Mouse (Mus musculus) C2C12 (cell line): Measurements from ENCODE around the gene Gnb4. TPM values are rescaled to one million over a fixed set of nuclear protein-coding genes. Genes with fewer than 3 reads are reported as not detected.

Source experiments
- H3K27me3 ChIP-seq: one replicate; pipeline ENCODE4 v1.6.1; 2011; ENCODE audit not compliant: control insufficient read depth, insufficient read depth, insufficient read length
- H3K36me3 ChIP-seq: one replicate; pipeline ENCODE4 v1.6.1; 2011; ENCODE audit not compliant: control insufficient read depth, insufficient read depth
- H3K4me3 ChIP-seq: one replicate; pipeline ENCODE4 v1.5.1; 2011; ENCODE audit warnings: mild to moderate bottlenecking, control low read depth; ENCODE audit not compliant: poor library complexity, insufficient read depth, severe bottlenecking
- H3K79me2 ChIP-seq: one replicate; pipeline ENCODE4 v1.6.1; 2011; ENCODE audit not compliant: control insufficient read depth, insufficient read depth
- H3K79me3 ChIP-seq: one replicate; pipeline ENCODE4 v1.6.1; 2011; ENCODE audit warnings: low read depth, control low read depth
- H3ac ChIP-seq: one replicate; pipeline ENCODE3; 2011; ENCODE audit warnings: low read depth; ENCODE audit not compliant: control insufficient read depth, insufficient read length
- CEBPB ChIP-seq: IDR thresholded peaks from one replicate; pipeline ENCODE4 v1.6.1; 2011; ENCODE audit warnings: low read depth, mild to moderate bottlenecking, control low read depth, moderate library complexity
- CTCF ChIP-seq: IDR thresholded peaks from one replicate; pipeline ENCODE4 v1.5.1; 2011; ENCODE audit not compliant: control insufficient read depth, insufficient read depth, insufficient read length
- FOSL1 ChIP-seq: IDR thresholded peaks from one replicate; pipeline ENCODE4 v1.8.0; 2011; ENCODE audit warnings: mild to moderate bottlenecking, low read length; ENCODE audit not compliant: poor library complexity, insufficient read depth, severe bottlenecking
- MAX ChIP-seq: IDR thresholded peaks from one replicate; pipeline ENCODE4 v1.6.1; 2011; ENCODE audit warnings: mild to moderate bottlenecking, control low read depth
- MYOD1 ChIP-seq: IDR thresholded peaks from one replicate; pipeline ENCODE4 v1.6.1; 2011; ENCODE audit warnings: low read depth; ENCODE audit not compliant: control insufficient read depth, insufficient read length
- MYOG ChIP-seq: IDR thresholded peaks from one replicate; pipeline ENCODE4 v1.6.1; 2011; ENCODE audit not compliant: control insufficient read depth, insufficient read length; ENCODE audit errors: extremely low read depth
- USF1 ChIP-seq: IDR thresholded peaks from one replicate; pipeline ENCODE4 v1.6.1; 2011; ENCODE audit warnings: low read depth, mild to moderate bottlenecking, control low read depth, moderate library complexity
- long read RNA-seq, 2 experiments: library from polyadenylated mRNA; unstranded; transcript quantifications; one replicate each; pipeline ENCODE4 v2.0.0; 2019 to 2020
- polyA plus RNA-seq: library from polyadenylated mRNA; unstranded; fragments of >200 nt; fragmentation: generic; extraction: Trizol; gene quantifications from one replicate; pipeline ENCODE4 v1.2.1, GENCODE M21; 2012; ENCODE audit warnings: missing spikeins

Gnb4 gene
- polyA plus RNA-seq = 59.0 TPM
- long read RNA-seq, experiment 1, full-length matches to known transcripts = 40 of 47 reads
- long read RNA-seq, experiment 1, partial matches to known transcripts = 2 of 47 reads
- long read RNA-seq, experiment 1, other reads (novel, unspliced or antisense) = 5 of 47 reads
- long read RNA-seq, experiment 2, full-length matches to known transcripts = 347 of 381 reads
- long read RNA-seq, experiment 2, partial matches to known transcripts = 6 of 381 reads
- long read RNA-seq, experiment 2, other reads (novel, unspliced or antisense) = 28 of 381 reads

- H3K79me2 ChIP-seq = peaks cover 43% of the 10 kb centered on the region
- H3K36me3 ChIP-seq = peaks cover 10% of the 10 kb centered on the region
- H3ac ChIP-seq = peak within 1 kb of the TSS; percentile 78
- TF ChIP-seq MYOD1 = no peak
- no peak for TF ChIP-seq FOSL1
- TF ChIP-seq CTCF = no peak
- no peak for TF ChIP-seq CEBPB
- no peak for TF ChIP-seq MYOG
- no peak for TF ChIP-seq USF1
- no peak for TF ChIP-seq MAX
- H3K4me3 ChIP-seq = peak within 1 kb of the TSS; percentile 44
- no peaks in the 10 kb centered on the region for H3K27me3 ChIP-seq
- peaks cover 30% of the 10 kb centered on the region for H3K79me3 ChIP-seq
Observed at GRCm38 (mm10) chr3:32616331-32617052, at the start of gene Gnb4. Gnb4 (minus strand) TSS chr3:32616585.

DNA sequence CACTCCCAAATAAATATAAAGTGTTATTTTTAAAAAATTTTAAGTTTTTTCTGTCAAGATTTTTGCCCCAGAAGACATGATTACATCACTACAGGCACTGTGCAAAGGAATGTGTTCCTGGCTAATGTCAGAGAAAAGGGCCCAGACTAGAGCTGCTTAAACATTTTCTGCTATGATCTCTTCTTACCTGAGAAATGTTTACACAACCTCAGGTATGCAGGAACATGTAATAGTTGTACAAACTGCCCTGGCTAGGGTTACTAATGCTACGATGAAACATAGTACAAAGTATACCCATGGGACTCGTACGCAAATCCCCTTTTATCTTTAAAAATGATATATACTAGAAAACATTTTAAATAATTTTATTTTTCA, 45.2 kb upstream of the Gnb4 start:
- no peaks in the 10 kb centered on the region for H3K79me2 ChIP-seq
- no peak overlapping the region for H3ac ChIP-seq
- no peak overlapping the region for H3K4me3 ChIP-seq
- H3K27me3 ChIP-seq = no peaks in the 10 kb centered on the region
- H3K36me3 ChIP-seq = no peaks in the 10 kb centered on the region
- H3K79me3 ChIP-seq = no peaks in the 10 kb centered on the region
- TF ChIP-seq MYOG (no peak), FOSL1 (no peak), CEBPB (no peak), CTCF (no peak), USF1 (no peak), MYOD1 (no peak), MAX (no peak)

- Histone ChIP-seq H3ac (no peak overlapping the region), H3K4me3 (no peak overlapping the region), H3K79me2 (no peaks in the 10 kb centered on the region), H3K36me3 (no peaks in the 10 kb centered on the region), H3K27me3 (no peaks in the 10 kb centered on the region), H3K79me3 (no peaks in the 10 kb centered on the region)
- TF ChIP-seq USF1 = no peak
- no peak for TF ChIP-seq CTCF
- TF ChIP-seq CEBPB = no peak
- no peak for TF ChIP-seq MYOG
- TF ChIP-seq MYOD1 = no peak
- TF ChIP-seq MAX = no peak
- TF ChIP-seq FOSL1 = no peak
Observed at GRCm38 (mm10) chr3:32660831-32661555, 44.6 kb upstream of the Gnb4 start.

GRCm38 (mm10) chr3:32660276-32660675, 43.9 kb upstream of the Gnb4 start:
- Histone ChIP-seq H3ac (no peak overlapping the region), H3K36me3 (no peaks in the 10 kb centered on the region), H3K79me3 (no peaks in the 10 kb centered on the region), H3K4me3 (no peak overlapping the region), H3K79me2 (no peaks in the 10 kb centered on the region), H3K27me3 (no peaks in the 10 kb centered on the region)
- TF ChIP-seq MYOG (no peak), MAX (no peak), CEBPB (no peak), USF1 (no peak), CTCF (no peak), FOSL1 (no peak)

DNA sequence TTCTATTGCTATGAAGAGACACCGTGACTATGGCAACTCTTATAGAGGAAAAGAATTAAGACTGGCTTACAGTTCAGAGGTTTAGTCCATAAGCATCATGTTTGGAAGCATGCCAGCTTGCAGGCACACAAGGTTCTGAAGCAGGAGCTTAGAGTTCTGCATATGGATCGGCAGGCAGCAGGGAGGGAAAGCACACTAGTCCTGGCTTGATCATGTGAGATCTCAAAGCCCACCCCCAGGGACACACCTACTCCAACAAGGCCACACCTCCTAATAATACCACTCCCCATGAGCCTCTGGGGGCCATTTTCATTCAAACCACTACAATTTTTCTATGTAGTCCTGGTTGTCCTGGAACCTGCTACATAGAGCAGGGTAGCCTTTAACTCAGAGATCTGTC, 43.1 kb upstream of the Gnb4 start:
- no peaks in the 10 kb centered on the region for H3K27me3 ChIP-seq
- no peaks in the 10 kb centered on the region for H3K79me3 ChIP-seq
- TF ChIP-seq FOSL1 (no peak), CEBPB (no peak), CTCF (no peak), MYOG (no peak)
- H3K4me3 ChIP-seq = no peak overlapping the region
- H3K79me2 ChIP-seq = no peaks in the 10 kb centered on the region
- H3K36me3 ChIP-seq = no peaks in the 10 kb centered on the region
- no peak overlapping the region for H3ac ChIP-seq
